Mouse (Mus musculus): ENCODE measurements around the gene Prpf4.

GRCm38 (mm10) chr4:62408601-62409282 lies at the start of gene Prpf4, which contains the start of gene Cdc26:
- TF ChIP-seq POLR2A (IDR thresholded peaks at IDR 0.05; ENCODE audit: low read depth, low read length) (peak; percentile 61; the same call in 1 of the 2 replicates), CTCF (IDR thresholded peaks at IDR 0.05; ENCODE audit: extremely low read depth, insufficient read length, insufficient replicate concordance, low read depth, low read length) (no peak)
